Mouse (Mus musculus) myocyte (in vitro differentiated cells): ENCODE measurements around the gene Gatc. TPM values are rescaled to one million over a fixed set of nuclear protein-coding genes. Genes with fewer than 3 reads are reported as not detected.
"Not testable (repeated sequence)": the region's sequence is repeated elsewhere in the genome, so short reads cannot be mapped to it uniquely, and the experiment has no call there.

Source experiments
- H3K27me3 ChIP-seq: one replicate; pipeline ENCODE4 v1.6.1; 2011; ENCODE audit not compliant: control insufficient read depth, insufficient read depth, insufficient read length
- H3K36me3 ChIP-seq: one replicate; pipeline ENCODE4 v1.6.1; 2011; ENCODE audit not compliant: control insufficient read depth, insufficient read depth
- H3K4me2 ChIP-seq: one replicate; pipeline ENCODE4 v1.6.1; 2011; ENCODE audit warnings: low read depth, control low read depth
- H3K4me3 ChIP-seq: one replicate; pipeline ENCODE4 v1.5.1; 2011; ENCODE audit warnings: mild to moderate bottlenecking, control low read depth, moderate library complexity
- H3K79me2 ChIP-seq: one replicate; pipeline ENCODE4 v1.6.1; 2011; ENCODE audit not compliant: control insufficient read depth, insufficient read depth
- H3ac ChIP-seq: one replicate; pipeline ENCODE4 v1.6.1; 2011; ENCODE audit not compliant: control insufficient read depth, insufficient read length
- CEBPB ChIP-seq: IDR thresholded peaks from 2 replicates; pipeline ENCODE4 v1.6.1; 2011; ENCODE audit warnings: mild to moderate bottlenecking, moderate library complexity; ENCODE audit not compliant: poor library complexity, insufficient read depth, severe bottlenecking
- E2F4 ChIP-seq: IDR thresholded peaks from one replicate; pipeline ENCODE4 v1.6.1; 2011; ENCODE audit warnings: mild to moderate bottlenecking, control low read depth, moderate library complexity; ENCODE audit not compliant: insufficient read depth
- MAX ChIP-seq: IDR thresholded peaks from one replicate; pipeline ENCODE4 v1.6.1; 2011; ENCODE audit warnings: low read depth, mild to moderate bottlenecking, control low read depth
- MYOD1 ChIP-seq, 3 experiments: IDR thresholded peaks; one replicate each; pipeline ENCODE4 v1.6.1; 2011; ENCODE audit warnings: control low read depth in 2 of 3, low read depth in 2 of 3, mild to moderate bottlenecking in 2 of 3, moderate library complexity in 1 of 3; ENCODE audit not compliant: insufficient read length in 2 of 3, control insufficient read depth in 1 of 3
- MYOG ChIP-seq, 3 experiments: IDR thresholded peaks; one replicate each; pipeline ENCODE4 v1.6.1; 2011; ENCODE audit warnings: control low read depth in 2 of 3, low read depth in 2 of 3, mild to moderate bottlenecking in 2 of 3; ENCODE audit not compliant: insufficient read length in 2 of 3, control insufficient read depth in 1 of 3, insufficient read depth in 1 of 3
- POLR2A ChIP-seq: IDR thresholded peaks from one replicate; pipeline ENCODE4 v1.6.1; 2011; ENCODE audit warnings: low read depth, mild to moderate bottlenecking, control low read depth, moderate library complexity; ENCODE audit not compliant: insufficient read length
- POLR2AphosphoS2 ChIP-seq: IDR thresholded peaks from one replicate; pipeline ENCODE4 v1.6.1; 2011; ENCODE audit warnings: low read depth, control low read depth; ENCODE audit not compliant: insufficient read length
- REST ChIP-seq: IDR thresholded peaks from one replicate; pipeline ENCODE4 v1.6.1; 2011; ENCODE audit warnings: mild to moderate bottlenecking, control low read depth, moderate library complexity; ENCODE audit not compliant: insufficient read depth, insufficient read length
- SRF ChIP-seq: IDR thresholded peaks from one replicate; pipeline ENCODE4 v1.6.1; 2011; ENCODE audit warnings: low read depth; ENCODE audit not compliant: control insufficient read depth, insufficient read length
- TCF12 ChIP-seq: IDR thresholded peaks from one replicate; pipeline ENCODE4 v1.6.1; 2011; ENCODE audit warnings: mild to moderate bottlenecking, control low read depth; ENCODE audit not compliant: poor library complexity, insufficient read depth, severe bottlenecking
- TCF3 ChIP-seq: IDR thresholded peaks from one replicate; pipeline ENCODE4 v1.6.1; 2011; ENCODE audit warnings: low read depth, control low read depth; ENCODE audit not compliant: insufficient read length
- USF1 ChIP-seq: IDR thresholded peaks from one replicate; pipeline ENCODE4 v1.6.1; 2011; ENCODE audit warnings: low read depth, mild to moderate bottlenecking, control low read depth, moderate library complexity
- polyA plus RNA-seq: library from polyadenylated mRNA; unstranded; fragments of >200 nt; fragmentation: generic; extraction: Trizol; gene quantifications from one replicate; pipeline ENCODE4 v1.2.1, GENCODE M21; 2012; ENCODE audit warnings: missing spikeins

Gene Gatc
- polyA plus RNA-seq: 8.1 TPM

DNA sequence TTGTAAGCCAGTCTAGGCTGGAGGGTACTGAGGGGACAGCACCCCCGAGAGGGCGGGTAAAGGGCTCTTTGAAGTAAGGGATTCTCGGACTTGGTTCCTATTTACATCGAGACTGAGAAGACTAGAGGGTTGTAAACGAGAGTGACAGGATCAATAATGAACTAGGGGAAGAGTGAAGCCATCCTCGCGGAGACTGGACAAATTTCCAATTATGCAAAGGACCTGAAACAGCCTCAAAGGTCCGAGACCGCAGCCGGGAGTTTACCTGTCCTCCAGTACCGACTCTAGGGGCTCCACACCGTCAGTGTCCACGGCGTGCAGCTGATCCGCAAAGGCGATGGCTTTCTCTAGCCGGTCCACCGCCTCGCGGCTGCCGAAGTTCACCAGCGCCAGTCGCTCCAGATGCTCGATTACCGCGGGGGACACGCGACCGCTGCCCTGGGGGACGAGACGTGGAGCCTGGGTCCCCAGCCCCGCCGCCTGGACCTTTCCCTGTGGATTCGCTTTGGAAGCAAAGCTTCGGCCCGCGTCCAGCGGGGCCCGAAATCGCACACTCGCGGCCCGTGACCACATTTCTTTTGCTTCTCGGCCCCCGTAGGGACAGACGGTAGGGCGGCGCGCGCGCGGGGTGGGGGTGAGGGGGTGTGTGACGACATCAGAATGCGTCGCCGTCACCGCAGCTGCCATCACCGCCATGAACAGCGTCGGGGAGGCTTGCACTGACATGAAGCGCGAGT, at the start of gene Gatc, which contains the start of gene Triap1:
Gatc (minus strand) TSS at position 602 of the 737 bp plus-strand sequence.
Triap1 (plus strand) TSS at position 649 of the 737 bp plus-strand sequence.
- Histone ChIP-seq H3ac (peak within 1 kb of the TSS; percentile 99), H3K4me3 (peak within 1 kb of the TSS; percentile 91), H3K4me2 (peak within 1 kb of the TSS; percentile 85), H3K79me2 (peaks cover 27% of the 10 kb centered on the region), H3K36me3 (peaks cover 23% of the 10 kb centered on the region), H3K27me3 (no peaks in the 10 kb centered on the region)
- TF ChIP-seq TCF3: peak; percentile 4
- no peak for TF ChIP-seq CEBPB
- TF ChIP-seq MYOD1 (IDR thresholded peaks at IDR 0.05; ENCODE audit: control insufficient read depth in 1 of 3, insufficient read length in 2 of 3, low read depth in 2 of 3): peak in 2 of 3 experiments; percentile 83 to 87
- peak; percentile 6 to 89 (median 71) for TF ChIP-seq MYOG (IDR thresholded peaks at IDR 0.05; ENCODE audit: control insufficient read depth in 1 of 3, insufficient read depth in 1 of 3, insufficient read length in 2 of 3, low read depth in 2 of 3)
- TF ChIP-seq SRF: peak; percentile 28
- TF ChIP-seq POLR2AphosphoS2: peak; percentile 92
- no peak for TF ChIP-seq TCF12
- no peak for TF ChIP-seq E2F4
- TF ChIP-seq POLR2A: peak; percentile 93

DNA sequence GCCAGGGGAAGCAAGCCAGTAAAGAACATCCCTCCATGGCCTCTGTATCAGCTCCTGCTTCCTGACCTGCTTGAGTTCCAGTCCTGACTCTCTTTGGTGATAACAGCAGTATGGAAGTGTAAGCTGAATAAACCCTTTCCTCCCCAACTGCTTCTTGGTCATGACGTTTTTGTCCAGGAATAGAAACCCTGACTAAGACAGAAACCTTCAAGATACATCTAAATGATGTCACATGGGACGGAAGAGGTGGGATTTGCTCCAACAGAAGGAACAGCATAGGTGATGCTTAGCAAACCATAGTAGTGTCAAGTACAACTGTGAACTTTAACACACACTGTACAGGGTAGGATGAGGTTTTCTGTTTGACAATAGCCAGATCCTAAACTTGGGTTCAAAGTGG, 37.9 kb upstream of the Gatc start:
- not testable (repeated sequence) for H3K4me3 ChIP-seq

DNA sequence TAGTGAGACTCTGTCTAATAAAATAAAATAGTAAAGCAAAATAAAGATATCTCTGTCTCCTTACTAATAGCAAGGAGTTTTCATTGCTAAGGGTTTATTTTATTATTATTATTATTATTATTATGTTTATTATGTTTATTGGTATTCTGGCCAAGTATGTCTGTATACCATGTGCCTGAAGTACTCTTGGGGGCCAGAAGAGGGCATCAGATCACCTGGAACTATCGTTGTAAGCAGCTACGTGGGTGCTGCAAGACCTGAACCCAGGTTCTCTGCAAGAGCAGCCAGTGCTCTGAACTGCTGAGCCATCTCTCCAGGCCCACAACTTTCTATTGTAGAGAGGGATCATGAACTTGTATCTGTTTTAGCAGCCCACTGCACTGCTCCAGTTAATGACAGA, 34.5 kb upstream of the Gatc start:
- Histone ChIP-seq H3K4me2 (no peak overlapping the region), H3K4me3 (no peak overlapping the region), H3K27me3 (peaks cover 33% of the 10 kb centered on the region), H3K36me3 (no peaks in the 10 kb centered on the region), H3ac (no peak overlapping the region), H3K79me2 (no peaks in the 10 kb centered on the region)
- TF ChIP-seq POLR2A: no peak
- no peak for TF ChIP-seq CEBPB
- no peak for TF ChIP-seq MAX
- no peak for TF ChIP-seq USF1
- no peak for TF ChIP-seq TCF3
- TF ChIP-seq TCF12: no peak
- no peak for TF ChIP-seq REST
- TF ChIP-seq POLR2AphosphoS2: no peak
- TF ChIP-seq SRF: no peak
- no peak for TF ChIP-seq MYOG (IDR thresholded peaks at IDR 0.05; ENCODE audit: control insufficient read depth in 1 of 3, insufficient read depth in 1 of 3, insufficient read length in 2 of 3, low read depth in 2 of 3)
- no peak for TF ChIP-seq E2F4
- TF ChIP-seq MYOD1 (IDR thresholded peaks at IDR 0.05; ENCODE audit: control insufficient read depth in 1 of 3, insufficient read length in 2 of 3, low read depth in 2 of 3): no peak

More for the DNA sequence above, 37.9 kb upstream of the Gatc start:
- H3K27me3 ChIP-seq: peaks cover 18% of the 10 kb centered on the region
- not testable (repeated sequence) for H3K36me3 ChIP-seq, H3K4me2 ChIP-seq, H3ac ChIP-seq, H3K79me2 ChIP-seq

DNA sequence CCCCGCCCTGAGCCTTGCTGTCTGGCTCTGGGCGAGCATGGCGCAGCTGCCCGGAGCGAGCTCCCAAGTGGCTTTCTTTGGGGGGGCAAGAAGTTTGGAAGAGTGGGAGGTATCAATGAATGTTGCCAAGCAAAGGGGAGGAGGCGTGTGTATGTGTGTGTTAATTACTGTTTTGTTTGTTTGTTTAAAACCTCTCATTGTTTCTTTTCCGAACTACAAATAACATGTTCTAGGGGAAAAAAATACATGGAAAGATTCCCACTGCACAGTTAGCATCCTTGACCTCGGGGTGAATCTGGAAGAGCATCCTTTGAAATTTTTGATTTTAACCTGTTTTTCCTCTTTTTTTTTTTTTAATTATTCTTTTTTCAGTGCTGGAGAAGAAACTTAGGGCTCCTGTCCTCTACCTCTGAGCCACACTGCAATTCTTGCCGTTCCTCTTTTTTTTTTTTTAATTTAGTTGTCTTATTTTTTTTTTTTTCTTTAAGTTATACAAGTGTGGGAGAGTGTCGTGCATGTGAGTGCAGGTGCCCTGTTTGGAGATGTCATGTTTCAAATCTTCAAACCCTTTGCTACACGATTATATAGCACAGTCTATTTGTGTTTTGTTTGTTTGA, 33.3 kb upstream of the Gatc start:
- H3K36me3 ChIP-seq: no peaks in the 10 kb centered on the region
- H3K79me2 ChIP-seq: no peaks in the 10 kb centered on the region
- peaks cover 33% of the 10 kb centered on the region for H3K27me3 ChIP-seq
- no peak overlapping the region for H3K4me2 ChIP-seq
- TF ChIP-seq POLR2A (no peak), USF1 (no peak)
- no peak overlapping the region for H3ac ChIP-seq
- no peak overlapping the region for H3K4me3 ChIP-seq

DNA sequence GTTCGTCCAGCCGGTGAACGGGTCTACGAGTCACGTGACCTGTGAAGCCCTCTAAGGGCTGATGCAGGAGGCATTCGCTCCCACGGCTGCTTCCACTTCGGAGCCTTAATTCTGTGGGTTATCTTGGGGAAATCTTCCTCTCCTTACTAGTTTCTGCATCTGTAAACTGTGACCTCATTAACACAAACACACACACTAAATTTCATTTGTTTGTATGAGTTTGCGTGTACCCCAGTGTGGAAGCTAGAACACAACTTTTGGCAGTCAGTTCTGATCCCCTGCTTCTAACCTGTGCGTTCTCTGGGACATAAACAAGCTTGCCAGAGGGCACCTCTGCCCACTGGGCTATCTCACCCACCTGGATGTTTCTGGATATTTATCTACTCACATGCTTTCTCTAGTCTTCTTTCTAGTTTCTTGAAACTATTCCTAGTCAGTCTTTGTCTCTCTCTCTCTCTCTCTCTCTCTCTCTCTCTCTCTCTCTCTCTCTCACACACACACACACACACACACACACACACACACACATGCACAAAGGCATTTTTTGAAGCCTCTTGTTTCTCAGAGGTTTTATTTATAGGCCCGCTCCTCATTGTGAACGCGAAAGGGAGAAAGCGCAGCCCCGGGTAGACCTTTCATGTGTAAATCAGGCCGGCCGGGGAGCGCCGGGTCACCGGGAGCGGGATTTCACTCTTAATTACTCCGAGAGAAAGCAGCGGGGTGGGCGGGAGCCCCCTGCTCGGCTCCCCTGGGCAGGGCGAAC, 32.6 kb upstream of the Gatc start:
- H3K79me2 ChIP-seq: no peaks in the 10 kb centered on the region
- no peaks in the 10 kb centered on the region for H3K36me3 ChIP-seq
- TF ChIP-seq POLR2A (no peak), MAX (no peak), MYOG (IDR thresholded peaks at IDR 0.05; ENCODE audit: control insufficient read depth in 1 of 3, insufficient read depth in 1 of 3, insufficient read length in 2 of 3, low read depth in 2 of 3) (no peak), REST (no peak), TCF3 (no peak), SRF (no peak), TCF12 (no peak), CEBPB (no peak), USF1 (no peak), MYOD1 (IDR thresholded peaks at IDR 0.05; ENCODE audit: control insufficient read depth in 1 of 3, insufficient read length in 2 of 3, low read depth in 2 of 3) (no peak), POLR2AphosphoS2 (no peak), E2F4 (no peak)
- peaks cover 33% of the 10 kb centered on the region for H3K27me3 ChIP-seq
- H3K4me3 ChIP-seq: no peak overlapping the region
- H3K4me2 ChIP-seq: no peak overlapping the region
- no peak overlapping the region for H3ac ChIP-seq
